Mouse (Mus musculus) C2C12 (cell line): ENCODE results near the gene Kcnd2. TPM values are rescaled to one million over a fixed set of nuclear protein-coding genes. Genes with fewer than 3 reads are reported as not detected.

ENCODE experiments used
- H3K27me3 ChIP-seq: one replicate; pipeline ENCODE4 v1.6.1; 2011; ENCODE audit not compliant: control insufficient read depth, insufficient read depth, insufficient read length
- H3K36me3 ChIP-seq: one replicate; pipeline ENCODE4 v1.6.1; 2011; ENCODE audit not compliant: control insufficient read depth, insufficient read depth
- H3K4me3 ChIP-seq: one replicate; pipeline ENCODE4 v1.5.1; 2011; ENCODE audit warnings: mild to moderate bottlenecking, control low read depth; ENCODE audit not compliant: poor library complexity, insufficient read depth, severe bottlenecking
- H3K79me2 ChIP-seq: one replicate; pipeline ENCODE4 v1.6.1; 2011; ENCODE audit not compliant: control insufficient read depth, insufficient read depth
- H3K79me3 ChIP-seq: one replicate; pipeline ENCODE4 v1.6.1; 2011; ENCODE audit warnings: low read depth, control low read depth
- H3ac ChIP-seq: one replicate; pipeline ENCODE3; 2011; ENCODE audit warnings: low read depth; ENCODE audit not compliant: control insufficient read depth, insufficient read length
- CEBPB ChIP-seq: IDR thresholded peaks from one replicate; pipeline ENCODE4 v1.6.1; 2011; ENCODE audit warnings: low read depth, mild to moderate bottlenecking, control low read depth, moderate library complexity
- CTCF ChIP-seq: IDR thresholded peaks from one replicate; pipeline ENCODE4 v1.5.1; 2011; ENCODE audit not compliant: control insufficient read depth, insufficient read depth, insufficient read length
- FOSL1 ChIP-seq: IDR thresholded peaks from one replicate; pipeline ENCODE4 v1.8.0; 2011; ENCODE audit warnings: mild to moderate bottlenecking, low read length; ENCODE audit not compliant: poor library complexity, insufficient read depth, severe bottlenecking
- MAX ChIP-seq: IDR thresholded peaks from one replicate; pipeline ENCODE4 v1.6.1; 2011; ENCODE audit warnings: mild to moderate bottlenecking, control low read depth
- MYOD1 ChIP-seq: IDR thresholded peaks from one replicate; pipeline ENCODE4 v1.6.1; 2011; ENCODE audit warnings: low read depth; ENCODE audit not compliant: control insufficient read depth, insufficient read length
- MYOG ChIP-seq: IDR thresholded peaks from one replicate; pipeline ENCODE4 v1.6.1; 2011; ENCODE audit not compliant: control insufficient read depth, insufficient read length; ENCODE audit errors: extremely low read depth
- USF1 ChIP-seq: IDR thresholded peaks from one replicate; pipeline ENCODE4 v1.6.1; 2011; ENCODE audit warnings: low read depth, mild to moderate bottlenecking, control low read depth, moderate library complexity
- polyA plus RNA-seq: library from polyadenylated mRNA; unstranded; fragments of >200 nt; fragmentation: generic; extraction: Trizol; gene quantifications from one replicate; pipeline ENCODE4 v1.2.1, GENCODE M21; 2012; ENCODE audit warnings: missing spikeins

Kcnd2 gene
- polyA plus RNA-seq, 1 experiment = not detected

DNA sequence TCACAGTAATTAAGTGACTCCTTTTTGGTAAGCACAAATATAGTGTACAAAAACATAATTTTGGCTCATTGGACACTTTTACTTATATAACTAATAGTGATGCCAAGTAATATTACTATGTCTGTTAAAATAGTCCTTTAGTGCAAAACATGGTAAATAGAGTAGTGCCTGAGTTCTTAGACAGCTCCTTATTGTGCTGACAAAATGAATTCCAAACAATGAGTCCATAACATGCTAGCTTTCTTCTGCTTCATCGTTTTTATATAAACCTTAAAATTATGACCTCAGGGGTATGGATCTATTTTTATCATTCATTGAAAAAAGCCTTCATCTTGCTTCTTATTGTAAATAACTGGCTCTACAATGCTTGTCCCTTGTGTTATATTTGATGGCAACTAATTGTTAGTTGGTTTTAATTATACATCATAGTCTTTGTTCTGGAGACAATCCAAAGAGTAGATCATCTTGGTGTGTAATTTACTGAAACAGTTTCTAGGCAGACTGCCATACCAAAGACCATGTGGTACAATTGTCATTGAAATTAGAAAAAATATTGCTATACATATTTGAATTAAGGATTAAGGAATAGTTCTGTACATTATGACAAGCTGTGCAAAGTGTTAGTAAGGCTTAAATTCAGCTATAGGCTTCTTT, 256.7 kb downstream of the Kcnd2 start:
- H3K4me3 ChIP-seq = no peak overlapping the region
- no peak overlapping the region for H3ac ChIP-seq
- H3K36me3 ChIP-seq = no peaks in the 10 kb centered on the region
- no peaks in the 10 kb centered on the region for H3K79me3 ChIP-seq
- no peaks in the 10 kb centered on the region for H3K27me3 ChIP-seq
- H3K79me2 ChIP-seq = no peaks in the 10 kb centered on the region
- TF ChIP-seq USF1 (no peak), MAX (no peak), MYOD1 (no peak), CTCF (no peak), CEBPB (no peak), FOSL1 (no peak), MYOG (no peak)

DNA sequence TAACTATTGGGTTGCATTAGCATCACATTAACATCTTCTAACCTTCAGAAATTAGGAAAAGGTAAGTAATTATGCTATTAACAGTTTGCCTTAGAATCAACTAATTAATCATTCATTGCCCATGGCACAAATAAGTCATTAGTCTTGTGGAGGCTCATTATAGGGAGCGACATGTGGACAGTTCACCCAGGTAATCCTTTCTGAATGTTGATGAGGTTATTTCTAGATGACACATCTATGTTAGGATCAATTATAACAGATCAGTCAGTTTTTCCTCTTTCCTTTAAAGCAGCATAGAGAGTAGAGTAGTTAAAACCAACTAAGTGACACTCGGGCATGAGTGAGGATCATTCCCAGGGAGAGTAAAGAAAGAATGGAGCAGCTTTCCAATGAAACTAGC, 267.4 kb downstream of the Kcnd2 start:
- no peak overlapping the region for H3K4me3 ChIP-seq
- no peaks in the 10 kb centered on the region for H3K36me3 ChIP-seq
- no peak overlapping the region for H3ac ChIP-seq
- H3K79me2 ChIP-seq = no peaks in the 10 kb centered on the region
- no peak for TF ChIP-seq FOSL1
- H3K27me3 ChIP-seq = no peaks in the 10 kb centered on the region
- H3K79me3 ChIP-seq = no peaks in the 10 kb centered on the region

DNA sequence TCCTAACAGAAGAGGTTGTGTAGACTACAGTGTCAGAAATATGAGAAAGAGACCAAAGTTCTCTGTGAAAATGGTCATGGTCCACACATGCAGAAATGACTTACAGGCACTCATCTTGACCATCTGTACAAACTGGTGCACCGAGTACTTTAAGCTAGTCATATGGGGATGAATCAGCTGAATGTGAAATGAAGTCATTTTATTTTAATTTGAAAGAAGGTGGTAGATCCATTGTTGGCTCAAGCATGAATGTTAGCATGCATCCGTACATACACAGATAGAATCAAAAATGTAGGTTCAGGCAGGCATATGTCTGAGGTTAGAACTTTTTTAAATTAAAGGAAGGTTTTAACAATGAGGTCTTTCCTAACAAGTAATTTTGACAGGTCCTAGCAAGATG, 273.2 kb downstream of the Kcnd2 start:
- TF ChIP-seq FOSL1 = no peak
- TF ChIP-seq MAX = no peak
- TF ChIP-seq MYOG = no peak
- TF ChIP-seq USF1 = no peak
- no peak for TF ChIP-seq CEBPB
- no peak for TF ChIP-seq CTCF
- no peak for TF ChIP-seq MYOD1
- no peaks in the 10 kb centered on the region for H3K79me3 ChIP-seq
- no peaks in the 10 kb centered on the region for H3K36me3 ChIP-seq
- H3K79me2 ChIP-seq = no peaks in the 10 kb centered on the region
- H3ac ChIP-seq = no peak overlapping the region
- H3K4me3 ChIP-seq = no peak overlapping the region
- H3K27me3 ChIP-seq = no peaks in the 10 kb centered on the region

DNA sequence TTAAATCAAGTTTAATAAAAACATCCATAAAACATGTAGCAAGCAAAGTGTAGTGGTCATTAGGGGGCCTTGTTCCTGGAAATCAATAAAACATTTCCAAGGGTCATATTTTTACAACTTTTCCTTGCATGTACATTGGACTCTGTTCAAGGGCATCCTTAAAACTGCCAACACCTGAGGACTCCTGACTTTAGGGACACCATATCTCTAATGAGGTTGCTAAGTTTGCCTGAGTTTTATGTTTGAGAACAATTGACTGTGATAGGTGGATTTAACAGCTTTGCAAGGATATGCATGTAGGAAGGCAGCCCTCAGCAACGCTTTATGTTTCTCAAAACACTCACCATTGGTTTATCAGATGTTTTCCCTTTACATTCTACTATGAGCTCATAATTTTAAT, 287.6 kb downstream of the Kcnd2 start:
- H3K27me3 ChIP-seq = no peaks in the 10 kb centered on the region
- H3K79me2 ChIP-seq = no peaks in the 10 kb centered on the region
- TF ChIP-seq MYOD1 = no peak
- TF ChIP-seq MYOG = no peak
- TF ChIP-seq USF1 = no peak
- no peak for TF ChIP-seq MAX
- no peak for TF ChIP-seq CEBPB
- TF ChIP-seq FOSL1 = no peak
- TF ChIP-seq CTCF = no peak

DNA sequence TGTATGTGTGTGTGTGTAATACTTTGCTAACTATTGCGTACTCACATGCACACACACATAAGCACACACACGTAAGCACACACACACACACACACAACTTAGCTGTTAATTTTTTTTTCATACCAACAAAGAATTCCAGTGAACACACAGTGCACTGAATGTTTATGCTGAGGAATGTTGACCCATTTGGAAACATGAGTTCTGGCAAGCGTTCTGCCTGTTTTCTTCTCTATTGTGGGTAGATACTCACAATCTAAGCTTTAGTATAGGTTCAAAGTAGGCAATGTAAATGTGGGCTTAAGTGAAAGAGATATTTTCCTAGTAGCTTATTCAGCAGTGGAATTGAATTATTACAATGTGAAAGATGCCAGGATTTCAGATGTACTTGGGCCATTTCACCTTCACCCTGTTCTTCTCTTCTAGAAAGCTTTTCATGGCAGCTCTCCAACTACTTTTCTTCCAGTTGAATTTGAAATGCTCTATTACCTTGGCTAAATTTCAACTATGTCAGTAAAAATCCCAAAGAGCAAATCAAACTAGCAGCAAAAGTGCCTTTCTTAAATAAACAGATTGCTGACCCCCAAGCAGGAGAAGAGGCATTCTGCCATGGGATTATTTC, 295.4 kb downstream of the Kcnd2 start:
- TF ChIP-seq CTCF = no peak
- no peak for TF ChIP-seq FOSL1
- no peak for TF ChIP-seq USF1
- no peak for TF ChIP-seq CEBPB
- TF ChIP-seq MYOG = no peak
- no peak for TF ChIP-seq MYOD1
- TF ChIP-seq MAX = no peak
- Histone ChIP-seq H3K36me3 (no peaks in the 10 kb centered on the region), H3ac (no peak overlapping the region), H3K79me3 (no peaks in the 10 kb centered on the region), H3K79me2 (no peaks in the 10 kb centered on the region), H3K27me3 (no peaks in the 10 kb centered on the region), H3K4me3 (no peak overlapping the region)

More for the DNA sequence above, 287.6 kb downstream of the Kcnd2 start:
- Histone ChIP-seq H3ac (no peak overlapping the region), H3K79me3 (no peaks in the 10 kb centered on the region), H3K36me3 (no peaks in the 10 kb centered on the region), H3K4me3 (no peak overlapping the region)

DNA sequence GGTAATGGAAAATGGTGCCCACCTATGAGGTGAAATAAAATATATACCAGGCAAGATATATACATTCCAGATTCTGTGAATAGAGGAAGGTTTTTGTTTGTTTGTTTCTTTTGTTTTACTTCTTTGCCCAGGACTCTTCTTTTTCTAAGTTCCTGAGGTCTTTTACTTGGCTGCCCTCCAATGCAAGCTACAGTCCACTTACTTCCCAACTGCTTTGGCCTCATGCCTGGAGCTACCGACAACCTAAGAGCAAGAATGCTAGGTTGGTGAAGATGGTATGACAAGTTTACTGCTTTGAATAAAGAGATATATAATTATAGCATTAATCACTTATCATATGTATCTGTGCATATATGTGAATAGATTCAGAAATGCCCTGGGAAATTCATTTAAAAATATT, 305.0 kb downstream of the Kcnd2 start:
- TF ChIP-seq MYOG = no peak
- TF ChIP-seq USF1 = no peak
- TF ChIP-seq MYOD1 = no peak
- no peak for TF ChIP-seq FOSL1
- TF ChIP-seq CTCF = no peak
- TF ChIP-seq MAX = no peak
- no peak for TF ChIP-seq CEBPB
- H3ac ChIP-seq = no peak overlapping the region
- H3K4me3 ChIP-seq = no peak overlapping the region
- no peaks in the 10 kb centered on the region for H3K27me3 ChIP-seq
- no peaks in the 10 kb centered on the region for H3K79me2 ChIP-seq
- H3K79me3 ChIP-seq = no peaks in the 10 kb centered on the region
- H3K36me3 ChIP-seq = no peaks in the 10 kb centered on the region
